Mouse (Mus musculus) kidney, adult 2 months (tissue): ENCODE measurements around the gene Hoxa4.

Experiments
- CTCF ChIP-seq: fragments of 200-500 bp; conservative IDR thresholded peaks from 2 replicates; pipeline ENCODE4 v1.5.1; 2011; ENCODE audit warnings: low read depth, mild to moderate bottlenecking, control low read depth, low read length, moderate library complexity, mixed read lengths; ENCODE audit not compliant: insufficient read depth, insufficient read length
- POLR2A ChIP-seq: fragments of 200-500 bp; IDR thresholded peaks from one replicate; pipeline ENCODE4 v1.6.1; 2011; ENCODE audit warnings: low read depth, low read length, control low read depth

DNA sequence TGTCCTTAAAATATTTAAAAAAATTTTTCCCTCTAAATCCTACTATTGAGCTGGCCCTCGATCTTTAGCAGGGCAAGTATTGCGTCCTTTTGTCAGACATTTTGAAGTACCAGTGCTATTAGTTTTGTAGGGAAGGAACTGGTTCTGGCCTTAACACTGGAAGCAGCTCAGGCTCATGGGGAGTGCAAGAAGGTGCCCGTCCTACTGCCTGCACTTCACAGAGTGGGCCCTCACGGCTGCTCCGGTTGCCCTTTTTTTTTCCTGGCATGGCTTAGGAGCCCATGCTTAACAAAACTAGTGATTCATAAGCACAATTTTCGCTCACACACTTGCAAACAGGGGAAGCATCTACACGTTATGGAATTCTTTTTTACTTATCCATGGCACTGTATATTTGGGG lies 47.4 kb upstream of the Hoxa4 start:
- TF ChIP-seq POLR2A, result no peak
- no peak for TF ChIP-seq CTCF
